15 mouse cellular contexts compared by ENCODE assay signal in the genomic region with DNA sequence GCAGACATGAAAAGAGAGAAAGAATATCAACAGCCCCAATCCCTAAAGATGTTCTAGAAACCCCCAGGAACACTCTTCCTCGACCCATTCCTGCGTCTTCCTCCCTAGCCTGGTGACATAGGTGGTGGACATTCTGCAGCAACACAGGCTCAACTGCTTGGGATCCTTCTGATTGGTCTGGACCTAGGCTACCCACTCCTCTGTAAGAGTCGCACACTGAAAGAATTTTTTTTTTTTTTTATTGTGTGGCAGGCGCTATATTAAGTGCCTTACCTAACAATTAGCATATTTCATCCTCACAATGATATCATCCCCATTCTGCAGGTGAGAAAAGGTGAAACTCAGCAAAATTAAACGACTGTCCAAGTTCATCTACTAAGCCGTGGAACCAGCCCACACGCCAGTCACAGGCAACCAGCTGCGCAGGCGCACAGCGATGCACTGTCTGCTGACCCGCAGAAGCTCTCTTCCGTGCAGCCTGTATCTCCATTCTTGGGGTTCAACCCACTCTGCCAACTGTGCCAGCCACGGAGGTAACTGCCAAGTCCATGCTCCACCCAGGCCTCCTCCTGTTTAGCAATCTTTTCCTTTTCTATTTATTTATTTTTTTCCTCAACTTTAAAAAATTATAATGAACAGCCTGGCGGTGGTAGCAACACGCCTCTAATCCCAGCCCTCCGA. TPM values are rescaled to one million over a fixed set of nuclear protein-coding genes. Genes with fewer than 3 reads are reported as not detected.
DNase-seq lines count a peak whose midpoint lies in the region; TF ChIP-seq lines count a peak whose summit lies in the region.
"Had no signal": no experiment of that assay in that cellular context is flagged by ENCODE, and none has a peak within 500 bp of the region (broad histone marks: within the 10 kb centered on the region; RNA-seq: fewer than 3 reads in every experiment).

No protein-coding gene starts in this region.

- H3K4me3 ChIP-seq in lung, adult 2 months (replicated peaks; ENCODE audit: extremely low read depth, low read depth, low read length) = no peak overlapping the region
- H3K4me3 ChIP-seq: forebrain, embryonic 12.5 days; hindbrain, embryonic 15.5 days; megakaryocyte, embryonic 14.5 days had no signal

- 75% methylated on average over 16 of the region's 16 CpGs for WGBS in lung, adult 2 months

- intact Hi-C loops in left cerebral cortex, postnatal 25 days (cut with DNase I) = loop anchor here (5.0 kb wide), 3 partner anchors 43 to 67 kb away; no protein-coding TSS in a partner anchor

- no peak for TF ChIP-seq CTCF in lung, adult 2 months (IDR thresholded peaks at IDR 0.05; ENCODE audit: insufficient read depth, low read length)

- TF ChIP-seq POLR2A in lung, adult 2 months (IDR thresholded peaks at IDR 0.05; ENCODE audit: borderline replicate concordance, extremely low read depth, low read depth, low read length) = no peak

- peak; percentile 48 for DNase-seq in kidney, adult 18-20 months
- no peak for DNase-seq in kidney, postnatal 14 days
- DNase-seq in lung, adult 2 months = peak; percentile 28
- DNase-seq in lung, postnatal 10 days = no peak
- DNase-seq in MEL-GATA-1-ER (ENCODE audit: extremely low read depth, low read depth) = peak; percentile 70
- DNase-seq in layer of hippocampus, adult 9-11 months = peak; percentile 76
- no peak for DNase-seq in left cerebral cortex, postnatal 25 days (ENCODE audit: low spot score in 2 of 2)
- no peak for DNase-seq in c-Kit-positive CD71-positive TER-119-positive erythroid progenitor cells, embryonic 14.5 days (ENCODE audit: low spot score)
- DNase-seq: cerebellum, adult 8-10 months; liver; right cerebral cortex, postnatal 4 days; thymus, adult 2 months had no signal

- H3K4me1 ChIP-seq in lung, adult 2 months (ENCODE audit: control insufficient read depth, insufficient read depth, low read length) = peaks cover 9% of the 10 kb centered on the region; the same call in 1 of the 2 replicates

RNA-seq across cellular contexts. Expression of a gene that starts 3.1 kb away (rescaled TPM):
- polyA plus RNA-seq in lung, adult 2 months (2012; rRNA removed) = 133 and 162 TPM in 2 replicates
- 10 to 100 TPM; 69.9 to 75.5 TPM for total RNA-seq in left cerebral cortex, postnatal 25 days (2021)

Comparison
In these comparisons a context has a peak if more than half of its experiments do, and no peak if none do; other contexts are left out.
1. DNase-seq: peak in kidney, adult 18-20 months (single experiment), lung, adult 2 months (single experiment), MEL-GATA-1-ER (single experiment) and layer of hippocampus, adult 9-11 months (single experiment); none in kidney, postnatal 14 days (single experiment), lung, postnatal 10 days (single experiment), left cerebral cortex, postnatal 25 days (0 of 2) and c-Kit-positive CD71-positive TER-119-positive erythroid progenitor cells, embryonic 14.5 days (single experiment).